Mouse (Mus musculus) ES-Bruce4 (cell line): ENCODE measurements around the gene Slc26a9. TPM values are rescaled to one million over a fixed set of nuclear protein-coding genes. Genes with fewer than 3 reads are reported as not detected.

ENCODE experiments used
- H3K27ac ChIP-seq: 2 replicates; pipeline ENCODE4 v1.5.1; 2012; ENCODE audit warnings: low read length, inconsistent platforms; ENCODE audit not compliant: insufficient read depth
- H3K27me3 ChIP-seq: 2 replicates; pipeline ENCODE4 v1.6.1; 2012; ENCODE audit warnings: mild to moderate bottlenecking, low read length, inconsistent platforms; ENCODE audit not compliant: control insufficient read depth, poor library complexity, insufficient read depth, severe bottlenecking
- H3K36me3 ChIP-seq: 2 replicates; pipeline ENCODE4 v1.6.1; 2012; ENCODE audit warnings: inconsistent platforms, mild to moderate bottlenecking, low read length, moderate library complexity; ENCODE audit not compliant: control insufficient read depth, poor library complexity, insufficient read depth, severe bottlenecking
- H3K4me1 ChIP-seq: one replicate; pipeline ENCODE4 v1.8.1; 2011; ENCODE audit warnings: low read length; ENCODE audit not compliant: control insufficient read depth, insufficient read depth
- H3K4me3 ChIP-seq: 2 replicates; pipeline ENCODE4 v1.5.1; 2011; ENCODE audit warnings: low read depth, mild to moderate bottlenecking, low read length
- H3K9ac ChIP-seq: 2 replicates; pipeline ENCODE4 v1.6.1; 2012; ENCODE audit warnings: low read depth, mild to moderate bottlenecking, inconsistent platforms; ENCODE audit not compliant: poor library complexity, severe bottlenecking
- H3K9me3 ChIP-seq: replicated peaks from 2 replicates; pipeline ENCODE4 v1.6.1; 2012; ENCODE audit warnings: mild to moderate bottlenecking, low read length, inconsistent platforms; ENCODE audit not compliant: control insufficient read depth, poor library complexity, insufficient read depth, severe bottlenecking
- CTCF ChIP-seq: IDR thresholded peaks from one replicate; pipeline ENCODE4 v1.8.1; 2011; ENCODE audit warnings: low read depth, low read length
- EP300 ChIP-seq: IDR thresholded peaks from 2 replicates; pipeline ENCODE4 v1.6.1; 2011; ENCODE audit warnings: low read depth, low read length; ENCODE audit not compliant: insufficient read depth
- POLR2A ChIP-seq: IDR thresholded peaks from one replicate; pipeline ENCODE4 v1.8.1; 2011; ENCODE audit warnings: low read length; ENCODE audit not compliant: insufficient read depth
- polyA plus RNA-seq: library from polyadenylated mRNA; stranded (reverse); fragments of >200 nt; gene quantifications from 2 replicates; pipeline ENCODE4 v1.2.4, GENCODE M21; 2011; ENCODE audit warnings: low read depth; ENCODE audit not compliant: missing spikeins, insufficient read depth, insufficient read length

The Slc26a9 gene
- polyA plus RNA-seq, 1 experiment = not detected

DNA sequence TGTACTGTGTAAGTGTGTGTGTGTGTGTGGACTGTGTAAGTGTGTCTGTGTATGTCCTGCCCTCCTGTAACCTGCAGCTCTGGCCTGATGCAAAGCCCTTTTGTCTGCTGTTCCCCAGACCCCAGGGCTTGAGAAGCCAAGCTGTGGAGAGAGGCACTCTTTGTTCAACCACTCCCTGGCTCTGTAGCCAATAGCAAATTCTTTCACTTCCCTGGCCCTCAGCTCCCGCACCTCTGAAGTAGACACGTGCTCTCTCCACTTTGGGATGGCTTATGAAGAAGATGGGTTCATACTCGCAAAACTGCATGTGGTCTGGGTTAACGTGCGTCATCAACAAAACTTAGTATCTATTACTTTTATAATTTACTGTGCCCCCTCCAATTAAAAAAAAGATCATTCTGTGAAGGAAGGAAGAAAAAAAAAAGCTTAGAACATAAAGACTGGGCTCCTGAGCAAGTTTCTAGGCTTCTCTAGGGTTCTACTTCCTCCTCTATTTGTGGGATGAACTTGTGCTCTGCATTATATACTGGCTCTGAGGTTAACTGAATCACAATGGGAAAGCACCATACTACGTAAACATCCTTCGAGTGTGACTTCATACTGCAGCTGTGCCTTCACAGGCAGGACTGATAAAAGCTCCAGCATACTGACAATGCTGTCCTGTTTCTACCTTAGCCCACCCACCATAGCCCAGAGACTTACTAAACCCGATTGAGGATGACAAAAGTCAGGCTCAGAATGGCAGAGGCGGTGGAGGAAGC lies 16.0 kb downstream of the Slc26a9 start:
- no peak for TF ChIP-seq CTCF
- TF ChIP-seq EP300 = no peak
- TF ChIP-seq POLR2A = no peak

DNA sequence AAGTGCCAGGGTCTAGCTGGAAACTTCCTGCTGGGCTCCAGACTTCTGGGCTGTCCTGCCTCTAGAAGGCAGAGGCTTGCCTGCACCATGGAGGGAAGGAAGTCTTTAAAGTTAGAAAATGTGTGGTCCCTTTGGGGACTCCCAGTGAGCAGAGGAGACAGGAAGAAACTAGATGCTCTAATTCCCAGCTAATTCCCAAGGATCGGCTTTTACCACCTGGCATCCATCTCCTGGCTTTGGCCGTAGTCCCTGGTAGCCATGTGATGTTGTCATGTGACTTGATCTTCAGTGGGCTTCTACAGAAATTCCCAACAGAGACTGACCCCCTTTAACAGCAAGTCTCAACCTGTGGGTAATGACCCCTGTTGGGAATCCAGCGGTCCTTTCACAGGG lies 16.6 kb downstream of the Slc26a9 start:
- H3K9ac ChIP-seq = no peak overlapping the region
- H3K27me3 ChIP-seq = no peaks in the 10 kb centered on the region
- no peaks in the 10 kb centered on the region for H3K36me3 ChIP-seq
- no peak for TF ChIP-seq EP300
- TF ChIP-seq CTCF = no peak
- TF ChIP-seq POLR2A = no peak
- H3K4me1 ChIP-seq = no peaks in the 10 kb centered on the region
- no peak overlapping the region for H3K27ac ChIP-seq
- H3K4me3 ChIP-seq = no peak overlapping the region
- H3K9me3 ChIP-seq = no peaks in the 10 kb centered on the region

More for the DNA sequence above, 16.0 kb downstream of the Slc26a9 start:
- Histone ChIP-seq H3K27me3 (no peaks in the 10 kb centered on the region), H3K4me1 (no peaks in the 10 kb centered on the region), H3K27ac (no peak overlapping the region), H3K9me3 (no peaks in the 10 kb centered on the region), H3K36me3 (no peaks in the 10 kb centered on the region), H3K4me3 (no peak overlapping the region), H3K9ac (no peak overlapping the region)

DNA sequence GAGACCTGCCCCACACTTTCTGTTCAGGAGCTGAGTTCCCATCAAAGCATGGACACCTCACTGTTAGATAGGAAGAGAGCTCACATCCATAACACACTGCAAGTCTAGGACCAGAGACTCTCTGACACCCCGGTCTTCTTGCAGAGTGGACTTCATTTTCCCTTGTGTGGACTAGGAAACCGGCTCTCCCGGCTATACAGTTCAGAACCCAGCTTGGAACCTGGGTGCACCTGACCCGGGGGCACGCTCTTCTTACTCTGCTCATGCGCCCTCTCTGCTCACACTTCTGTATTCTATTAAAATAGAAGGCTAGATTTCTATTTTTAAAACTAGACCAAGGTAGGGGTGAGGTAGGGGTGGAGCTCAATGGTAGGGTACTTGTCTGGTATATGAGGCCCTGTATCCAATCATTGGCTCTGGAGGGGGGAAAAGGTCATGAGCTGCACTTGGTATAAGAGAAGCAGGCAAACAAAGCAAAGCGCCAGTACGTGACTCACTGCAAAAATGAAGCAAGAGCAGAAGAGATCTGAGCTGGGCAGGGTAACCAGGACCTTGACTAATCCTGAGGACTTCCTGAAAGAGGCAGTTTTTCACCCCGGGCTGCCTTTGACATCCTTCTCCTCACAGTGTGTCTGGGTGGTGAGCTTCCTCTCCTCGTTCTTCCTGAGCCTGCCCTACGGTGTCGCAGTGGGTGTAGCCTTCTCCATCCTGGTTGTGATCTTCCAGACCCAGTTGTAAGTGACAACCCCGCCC lies 17.4 kb downstream of the Slc26a9 start:
- Histone ChIP-seq H3K4me3 (no peak overlapping the region), H3K9me3 (no peaks in the 10 kb centered on the region), H3K27ac (no peak overlapping the region), H3K27me3 (no peaks in the 10 kb centered on the region), H3K4me1 (no peaks in the 10 kb centered on the region), H3K36me3 (no peaks in the 10 kb centered on the region), H3K9ac (no peak overlapping the region)
- TF ChIP-seq POLR2A (no peak), CTCF (no peak), EP300 (no peak)

DNA sequence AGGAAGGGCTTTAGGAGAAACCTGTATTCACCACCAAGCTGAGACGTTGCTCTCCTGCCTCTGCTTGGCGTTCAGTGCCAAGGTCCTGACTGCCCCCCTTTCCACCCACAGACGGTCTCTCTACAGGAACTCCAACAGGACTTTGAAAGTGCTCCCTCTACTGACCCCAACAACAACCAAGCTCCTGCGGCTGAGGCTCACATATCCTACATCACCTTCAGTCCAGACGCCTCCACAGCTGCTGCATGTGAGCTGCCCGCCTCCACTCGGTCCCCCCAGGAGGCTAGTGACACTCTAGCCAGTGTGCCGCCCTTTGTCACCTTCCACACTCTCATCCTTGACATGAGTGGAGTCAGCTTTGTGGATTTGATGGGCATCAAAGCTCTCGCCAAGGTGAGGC lies 19.9 kb downstream of the Slc26a9 start:
- Histone ChIP-seq H3K9ac (no peak overlapping the region), H3K27me3 (no peaks in the 10 kb centered on the region), H3K9me3 (no peaks in the 10 kb centered on the region), H3K36me3 (no peaks in the 10 kb centered on the region), H3K4me3 (no peak overlapping the region), H3K4me1 (no peaks in the 10 kb centered on the region), H3K27ac (no peak overlapping the region)
- TF ChIP-seq POLR2A = no peak
- peak; percentile 54 for TF ChIP-seq CTCF

DNA sequence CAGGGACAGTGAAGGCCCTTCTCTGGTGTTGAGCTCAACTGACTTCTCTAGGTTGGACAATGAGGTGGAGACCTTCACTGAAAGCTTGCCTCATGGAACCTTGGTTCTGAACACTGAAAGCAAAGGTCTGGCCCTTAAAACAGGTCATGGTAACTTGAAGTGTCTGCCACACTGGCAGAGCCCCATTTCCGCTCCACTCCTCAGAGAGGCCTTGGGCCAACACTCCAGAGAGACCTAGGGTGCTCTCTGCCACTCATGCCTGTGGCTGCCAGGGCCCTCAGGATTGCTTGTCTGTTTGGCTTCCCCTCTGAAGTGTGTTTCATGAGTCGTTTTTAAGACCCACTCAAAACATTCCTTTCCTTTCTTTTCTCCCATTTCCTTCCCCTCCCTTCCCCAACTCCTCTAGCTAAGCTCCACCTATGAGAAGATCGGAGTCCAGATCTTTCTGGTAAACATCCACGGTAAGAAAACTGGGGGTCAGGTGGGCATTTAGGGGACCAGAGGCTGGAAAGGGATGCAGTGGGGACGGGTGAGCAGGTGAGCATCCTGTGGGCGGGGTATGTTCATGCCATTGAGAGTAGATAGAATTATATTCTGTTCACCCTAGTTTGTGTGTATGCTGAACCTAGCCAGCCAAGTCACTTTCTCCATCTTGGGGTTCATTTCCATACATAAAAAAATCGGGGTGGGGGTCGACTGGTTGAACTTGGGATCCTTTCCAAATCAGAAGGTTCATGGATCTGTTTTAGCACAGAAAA lies 20.9 kb downstream of the Slc26a9 start:
- Histone ChIP-seq H3K9me3 (no peaks in the 10 kb centered on the region; the same call in 1 of the 2 replicates), H3K9ac (no peak overlapping the region), H3K36me3 (no peaks in the 10 kb centered on the region), H3K4me3 (no peak overlapping the region), H3K27me3 (no peaks in the 10 kb centered on the region), H3K27ac (no peak overlapping the region), H3K4me1 (no peaks in the 10 kb centered on the region)
- no peak for TF ChIP-seq POLR2A
- TF ChIP-seq CTCF = no peak
- no peak for TF ChIP-seq EP300
